Mouse (Mus musculus) adrenal gland, postnatal 36 days (tissue): ENCODE data around the gene Phactr4. TPM values are rescaled to one million over a fixed set of nuclear protein-coding genes. Genes with fewer than 3 reads are reported as not detected.

Experiments
- DNase-seq, 2 experiments: peaks; one replicate each; pipeline ENCODE4 v3.0.0; 2021; ENCODE audit warnings: mixed read lengths in 1 of 2
- microRNA-seq: library from miRNA; unstranded; fragments of <30 nt; microRNA quantifications from one replicate; pipeline ENCODE4 v1.2.0, GENCODE M21; 2021
- total RNA-seq, 2 experiments: library from RNA; stranded (reverse); gene quantifications; 2 replicates each; pipeline ENCODE4 v1.2.3; 2021

Phactr4 gene
- total RNA-seq, 2 experiments from 2014 or later, result 57.8 to 58.4 TPM

GRCm38 (mm10) chr4:132332880-132333279 is 89.4 kb downstream of the Phactr4 start:
- DNase-seq, result no peak

GRCm38 (mm10) chr4:132331960-132332359 is 90.3 kb downstream of the Phactr4 start:
- no peak for DNase-seq

GRCm38 (mm10) chr4:132329835-132330354 is 92.4 kb downstream of the Phactr4 start:
- no peak for DNase-seq

GRCm38 (mm10) chr4:132329115-132329834 is 93.0 kb downstream of the Phactr4 start, which contains the start of gene Trnau1ap:
Gene Trnau1ap (minus strand): TSS chr4:132329538.
- DNase-seq, result peak; percentile 94 to 97

- no peak for DNase-seq
Observed at GRCm38 (mm10) chr4:132328391-132328982, 93.8 kb downstream of the Phactr4 start.

GRCm38 (mm10) chr4:132326481-132326880 is 95.8 kb downstream of the Phactr4 start:
- DNase-seq, result no peak

GRCm38 (mm10) chr4:132315711-132316110 is 106.6 kb downstream of the Phactr4 start:
- peak in 1 of 2 experiments; percentile 58 for DNase-seq

- no peak for DNase-seq
Observed at GRCm38 (mm10) chr4:132312627-132313026, 109.7 kb downstream of the Phactr4 start.

- no peak for DNase-seq
Observed at GRCm38 (mm10) chr4:132311801-132312200, 110.5 kb downstream of the Phactr4 start.

GRCm38 (mm10) chr4:132311209-132311608 is 111.1 kb downstream of the Phactr4 start:
- DNase-seq, result no peak

- DNase-seq, result peak; percentile 30 to 66
Observed at GRCm38 (mm10) chr4:132309849-132310472, 112.3 kb downstream of the Phactr4 start.

GRCm38 (mm10) chr4:132309140-132309848 is 113.0 kb downstream of the Phactr4 start:
- DNase-seq, result peak in 1 of 2 experiments; percentile 26

GRCm38 (mm10) chr4:132308437-132309139 is 113.7 kb downstream of the Phactr4 start:
- peak; percentile 89 to 91 for DNase-seq

GRCm38 (mm10) chr4:132306004-132306403 is 116.3 kb downstream of the Phactr4 start:
- DNase-seq, result no peak

Small RNA genes within 50 kb of the gene (microRNA-seq; reads per million reads assigned to microRNA genes)
- not detected for gene Gm25707

Other genes starting within 250 kb of the Phactr4 start
- 10 to 100 TPM; 48.1 to 57.0 TPM for gene Ythdf2, start 210.2 kb downstream of the Phactr4 start, total RNA-seq
- 10 to 100 TPM; 16.4 to 20.5 TPM for gene Gmeb1, start 160.9 kb downstream of the Phactr4 start, total RNA-seq
- 10 to 100 TPM; 26.3 to 37.4 TPM for gene Taf12, start 148.1 kb downstream of the Phactr4 start, total RNA-seq
- gene Rab42, start 119.1 kb downstream of the Phactr4 start, total RNA-seq, result 1 to 10 TPM in 1 of 2 experiments, under 1 TPM in 1; 0.56 to 1.7 TPM
- 10 to 100 TPM; 29.2 to 37.5 TPM for gene Trnau1ap, start 93.0 kb downstream of the Phactr4 start, total RNA-seq
- gene Rcc1, start 68.9 kb downstream of the Phactr4 start, total RNA-seq, result 10 to 100 TPM; 14.7 to 16.8 TPM
- gene Med18, start 41.4 kb upstream of the Phactr4 start, total RNA-seq, result 1 to 10 TPM; 7.9 to 8.6 TPM
- gene Sesn2, start 88.0 kb upstream of the Phactr4 start, total RNA-seq, result 10 to 100 TPM; 12.9 to 24.8 TPM
- 100 to 1,000 TPM; 352 to 374 TPM for gene Atpif1, start 111.2 kb upstream of the Phactr4 start, total RNA-seq
- 10 to 100 TPM; 88.0 to 95.5 TPM for gene Dnajc8, start 113.1 kb upstream of the Phactr4 start, total RNA-seq
- gene Ptafr, start 141.6 kb upstream of the Phactr4 start, total RNA-seq, result 1 to 10 TPM; 1.6 to 2.1 TPM
- gene Eya3, start 216.5 kb upstream of the Phactr4 start, total RNA-seq, result 10 to 100 TPM; 24.6 to 28.2 TPM